Mouse (Mus musculus) cortical plate, adult 2 months (tissue): ENCODE data around the gene Kdelr1. TPM values are rescaled to one million over a fixed set of nuclear protein-coding genes. Genes with fewer than 3 reads are reported as not detected.

ENCODE experiments used
- H3K27ac ChIP-seq: fragments of 200-500 bp; 2 replicates; pipeline ENCODE4 v1.5.1; 2012; ENCODE audit warnings: low read length, control low read depth, inconsistent platforms; ENCODE audit not compliant: insufficient read depth
- H3K4me1 ChIP-seq: fragments of 200-500 bp; 2 replicates; pipeline ENCODE4 v1.6.1; 2011; ENCODE audit warnings: low read length; ENCODE audit not compliant: control insufficient read depth, insufficient read depth
- H3K4me3 ChIP-seq: fragments of 200-500 bp; 2 replicates; pipeline ENCODE4 v1.5.1; 2011; ENCODE audit warnings: mild to moderate bottlenecking, low read length, control low read depth; ENCODE audit not compliant: insufficient read depth
- CTCF ChIP-seq: fragments of 200-500 bp; IDR thresholded peaks from 2 replicates; pipeline ENCODE4 v1.5.1; 2011; ENCODE audit warnings: mild to moderate bottlenecking, control low read depth, low read length; ENCODE audit not compliant: insufficient read depth; ENCODE audit errors: extremely low read depth
- POLR2A ChIP-seq: fragments of 200-500 bp; IDR thresholded peaks from 2 replicates; pipeline ENCODE4 v1.6.1; 2011; ENCODE audit warnings: mild to moderate bottlenecking, low read length, control low read depth; ENCODE audit not compliant: insufficient read depth; ENCODE audit errors: extremely low read depth
- polyA plus RNA-seq: library from polyadenylated mRNA; depleted of rRNA; stranded (reverse); fragments of >200 nt; gene quantifications from 2 replicates; pipeline ENCODE4 v1.2.3, GENCODE M21; 2012; rRNA removed

Kdelr1 gene
- polyA plus RNA-seq, 1 experiment, result 107 TPM

GRCm38 (mm10) chr7:45921950-45922600 is 49.5 kb downstream of the Kdelr1 start:
- no peak overlapping the region for H3K27ac ChIP-seq
- peaks cover 3% of the 10 kb centered on the region; the same call in 1 of the 2 replicates for H3K4me1 ChIP-seq
- TF ChIP-seq POLR2A (no peak), CTCF (no peak)
- H3K4me3 ChIP-seq, result no peak overlapping the region

- H3K27ac ChIP-seq, result peak overlapping the region; percentile 33
- no peaks in the 10 kb centered on the region for H3K4me1 ChIP-seq
- peak overlapping the region; percentile 54 for H3K4me3 ChIP-seq
- TF ChIP-seq CTCF (no peak), POLR2A (peak; percentile 71)
Observed at GRCm38 (mm10) chr7:45922928-45923761, 50.6 kb downstream of the Kdelr1 start.

GRCm38 (mm10) chr7:45923762-45924428 is 51.3 kb downstream of the Kdelr1 start, which contains the start of gene Ccdc114:
Gene Ccdc114 (plus strand): TSS chr7:45924072.
- TF ChIP-seq POLR2A, result no peak
- no peak for TF ChIP-seq CTCF
- Histone ChIP-seq H3K27ac (peak within 1 kb of the TSS; percentile 33), H3K4me1 (no peaks in the 10 kb centered on the region), H3K4me3 (peak within 1 kb of the TSS; percentile 54)

GRCm38 (mm10) chr7:45924429-45924816 is 51.9 kb downstream of the Kdelr1 start:
- no peak for TF ChIP-seq CTCF
- TF ChIP-seq POLR2A, result no peak

GRCm38 (mm10) chr7:45928626-45929295 is 56.2 kb downstream of the Kdelr1 start:
- H3K4me3 ChIP-seq, result no peak overlapping the region; the same call in 1 of the 2 replicates

More at GRCm38 (mm10) chr7:45924429-45924816, 51.9 kb downstream of the Kdelr1 start:
- Histone ChIP-seq H3K4me3 (no peak overlapping the region), H3K4me1 (no peaks in the 10 kb centered on the region), H3K27ac (no peak overlapping the region)

GRCm38 (mm10) chr7:45929688-45930087 is 57.1 kb downstream of the Kdelr1 start:
- Histone ChIP-seq H3K4me3 (no peak overlapping the region), H3K4me1 (no peaks in the 10 kb centered on the region), H3K27ac (no peak overlapping the region)
- TF ChIP-seq CTCF (no peak), POLR2A (no peak)

More at GRCm38 (mm10) chr7:45928626-45929295, 56.2 kb downstream of the Kdelr1 start:
- Histone ChIP-seq H3K4me1 (no peaks in the 10 kb centered on the region), H3K27ac (no peak overlapping the region)
- TF ChIP-seq POLR2A (no peak), CTCF (no peak)

Other genes starting within 250 kb of the Kdelr1 start
- gene Rasip1, start 245.3 kb upstream of the Kdelr1 start, polyA plus RNA-seq, result 6.9 and 7.8 TPM in 2 replicates
- gene Mamstr, start 232.8 kb upstream of the Kdelr1 start, polyA plus RNA-seq, result 5.2 and 7.1 TPM in 2 replicates
- 0.21 and 0.28 TPM in 2 replicates for gene Fut2, start 206.4 kb upstream of the Kdelr1 start, polyA plus RNA-seq
- 20.9 and 26.3 TPM in 2 replicates for gene Ntn5, start 188.8 kb upstream of the Kdelr1 start, polyA plus RNA-seq
- 6.6 and 8.0 TPM in 2 replicates for gene Sec1, start 178.4 kb upstream of the Kdelr1 start, polyA plus RNA-seq
- 351 and 377 TPM in 2 replicates for gene Car11, start 172.9 kb upstream of the Kdelr1 start, polyA plus RNA-seq
- 251 and 257 TPM in 2 replicates for gene Dbp, start 167.7 kb upstream of the Kdelr1 start, polyA plus RNA-seq
- 255 and 261 TPM in 2 replicates for gene Rpl18, start 157.3 kb upstream of the Kdelr1 start, polyA plus RNA-seq
- gene Sphk2, start 154.8 kb upstream of the Kdelr1 start, polyA plus RNA-seq, result 22.5 and 23.5 TPM in 2 replicates
- 0.19 and 0.21 TPM in 2 replicates for gene Fam83e, start 151.6 kb upstream of the Kdelr1 start, polyA plus RNA-seq
- gene Spaca4, start 147.0 kb upstream of the Kdelr1 start, polyA plus RNA-seq, result not detected in 2 replicates
- 191 and 227 TPM in 2 replicates for gene Lmtk3, start 89.0 kb upstream of the Kdelr1 start, polyA plus RNA-seq
- 26.6 and 29.3 TPM in 2 replicates for gene Sult2b1, start 88.1 kb upstream of the Kdelr1 start, polyA plus RNA-seq
- gene Cyth2, start 58.2 kb upstream of the Kdelr1 start, polyA plus RNA-seq, result 161 and 162 TPM in 2 replicates
- gene Kcnj14, start 48.0 kb upstream of the Kdelr1 start, polyA plus RNA-seq, result 1.8 and 2.6 TPM in 2 replicates
- 15.7 and 17.5 TPM in 2 replicates for gene Grwd1, start 41.8 kb upstream of the Kdelr1 start, polyA plus RNA-seq
- gene Grin2d, start 5.6 kb downstream of the Kdelr1 start, polyA plus RNA-seq, result 9.0 and 10.0 TPM in 2 replicates
- gene Syngr4, start 23.9 kb downstream of the Kdelr1 start, polyA plus RNA-seq, result 0.31 TPM in 1 of 2 replicates, not detected in the other
- 32.5 and 35.0 TPM in 2 replicates for gene Tmem143, start 24.2 kb downstream of the Kdelr1 start, polyA plus RNA-seq
- 8.9 and 10.4 TPM in 2 replicates for gene Emp3, start 48.6 kb downstream of the Kdelr1 start, polyA plus RNA-seq
- gene Ccdc114, start 51.3 kb downstream of the Kdelr1 start, polyA plus RNA-seq, result 3.0 and 3.9 TPM in 2 replicates
- gene Abcc6, start 157.5 kb downstream of the Kdelr1 start, polyA plus RNA-seq, result 2.3 and 3.1 TPM in 2 replicates
- 70.3 and 71.5 TPM in 2 replicates for gene Nomo1, start 160.9 kb downstream of the Kdelr1 start, polyA plus RNA-seq
- 44.6 and 51.0 TPM in 2 replicates for gene Kcnj11, start 228.0 kb downstream of the Kdelr1 start, polyA plus RNA-seq